Mouse (Mus musculus): ENCODE measurements around the gene Jdp2. TPM values are rescaled to one million over a fixed set of nuclear protein-coding genes. Genes with fewer than 3 reads are reported as not detected.
"Not testable (repeated sequence)": the region's sequence is repeated elsewhere in the genome, so short reads cannot be mapped to it uniquely, and the experiment has no call there.

The Jdp2 gene
- polyA plus RNA-seq, 1 experiment = 6.2 TPM

DNA sequence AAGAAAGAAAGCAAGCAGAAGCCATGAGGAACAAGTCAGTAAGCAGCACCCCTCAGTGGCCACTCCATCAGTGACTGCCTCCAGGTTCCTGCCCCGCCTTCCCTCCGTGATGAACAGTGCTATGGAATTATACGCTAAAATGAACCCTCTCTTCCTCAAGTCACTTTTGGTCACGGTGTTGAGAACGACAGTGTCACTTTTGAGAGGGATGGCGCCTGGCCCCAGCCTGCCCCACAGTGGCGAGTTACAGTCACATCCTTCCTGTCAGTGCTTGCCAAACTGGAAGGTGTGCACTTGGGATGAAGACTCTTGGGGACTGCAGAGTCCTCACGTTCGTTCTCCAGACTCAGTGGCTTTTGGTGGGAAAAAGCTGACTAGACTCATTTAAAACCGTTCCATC, 48.5 kb downstream of the Jdp2 start:
- Histone ChIP-seq H3K27ac (ENCODE audit: insufficient read depth, low read depth, low read length) (no peak overlapping the region), H3K4me1 (ENCODE audit: control insufficient read depth, insufficient read depth, low read length) (no peaks in the 10 kb centered on the region), H3K36me3 (ENCODE audit: control insufficient read depth, insufficient read depth, low read length) (no peaks in the 10 kb centered on the region), H3K4me3 (ENCODE audit: insufficient read depth, low read depth, low read length) (no peak overlapping the region), H3K27me3 (replicated peaks; ENCODE audit: control insufficient read depth, insufficient read depth, low read length) (no peaks in the 10 kb centered on the region)
- WGBS = 39% methylated on average over 10 of the region's 10 CpGs
- peak; percentile 59 for DNase-seq
- TF ChIP-seq POLR2A (IDR thresholded peaks at IDR 0.05; ENCODE audit: low read depth, low read length) (no peak), CTCF (conservative IDR thresholded peaks at IDR 0.05; ENCODE audit: insufficient read depth, insufficient read length, low read depth, low read length) (peak; percentile 63)

GRCm38 (mm10) chr12:85647955-85648354, 49.1 kb downstream of the Jdp2 start:
- H3K36me3 ChIP-seq (ENCODE audit: control insufficient read depth, insufficient read depth, low read length) = no peaks in the 10 kb centered on the region
- no peaks in the 10 kb centered on the region for H3K27me3 ChIP-seq (replicated peaks; ENCODE audit: control insufficient read depth, insufficient read depth, low read length)
- H3K4me3 ChIP-seq (ENCODE audit: insufficient read depth, low read depth, low read length) = no peak overlapping the region
- WGBS = 72% methylated on average over 1 of the region's 1 CpGs
- no peaks in the 10 kb centered on the region for H3K4me1 ChIP-seq (ENCODE audit: control insufficient read depth, insufficient read depth, low read length)
- TF ChIP-seq CTCF (conservative IDR thresholded peaks at IDR 0.05; ENCODE audit: insufficient read depth, insufficient read length, low read depth, low read length) (no peak), POLR2A (IDR thresholded peaks at IDR 0.05; ENCODE audit: low read depth, low read length) (no peak)
- no peak for DNase-seq
- H3K27ac ChIP-seq (ENCODE audit: insufficient read depth, low read depth, low read length) = no peak overlapping the region

GRCm38 (mm10) chr12:85659319-85659718, 60.5 kb downstream of the Jdp2 start:
- H3K27ac ChIP-seq (ENCODE audit: insufficient read depth, low read depth, low read length) = no peak overlapping the region
- no peaks in the 10 kb centered on the region for H3K27me3 ChIP-seq (replicated peaks; ENCODE audit: control insufficient read depth, insufficient read depth, low read length)
- no peaks in the 10 kb centered on the region for H3K4me1 ChIP-seq (ENCODE audit: control insufficient read depth, insufficient read depth, low read length)
- H3K36me3 ChIP-seq (ENCODE audit: control insufficient read depth, insufficient read depth, low read length) = no peaks in the 10 kb centered on the region
- TF ChIP-seq POLR2A (IDR thresholded peaks at IDR 0.05; ENCODE audit: low read depth, low read length) (no peak), CTCF (conservative IDR thresholded peaks at IDR 0.05; ENCODE audit: insufficient read depth, insufficient read length, low read depth, low read length) (no peak)
- WGBS = 74% methylated on average over 2 of the region's 2 CpGs
- DNase-seq = no peak
- H3K4me3 ChIP-seq (ENCODE audit: insufficient read depth, low read depth, low read length) = no peak overlapping the region

GRCm38 (mm10) chr12:85660855-85661254, 62.0 kb downstream of the Jdp2 start:
- no peak overlapping the region for H3K4me3 ChIP-seq (ENCODE audit: insufficient read depth, low read depth, low read length)

DNA sequence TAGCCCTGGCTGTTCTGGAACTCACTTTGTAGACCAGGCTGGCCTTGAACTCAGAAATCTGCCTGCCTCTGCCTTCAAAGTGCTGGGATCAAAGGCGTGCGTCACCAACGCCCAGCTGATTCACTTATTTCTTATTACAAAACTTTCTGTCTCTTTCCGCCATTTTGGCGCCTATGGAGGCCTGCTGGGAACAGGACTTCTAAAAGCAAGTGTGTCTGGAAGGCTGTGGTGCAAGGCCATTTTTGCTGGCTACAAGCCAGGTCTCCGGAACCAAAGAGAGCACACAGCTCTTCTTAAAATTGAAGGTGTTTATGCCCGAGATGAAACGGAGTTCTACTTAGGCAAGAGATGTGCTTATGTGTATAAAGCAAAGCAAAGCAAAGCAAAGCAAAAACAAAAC, 63.4 kb downstream of the Jdp2 start:
- not testable (repeated sequence) for H3K4me1 ChIP-seq (ENCODE audit: control insufficient read depth, insufficient read depth, low read length); H3K36me3 ChIP-seq (ENCODE audit: control insufficient read depth, insufficient read depth, low read length); H3K27me3 ChIP-seq (replicated peaks; ENCODE audit: control insufficient read depth, insufficient read depth, low read length); H3K4me3 ChIP-seq (ENCODE audit: insufficient read depth, low read depth, low read length); H3K27ac ChIP-seq (ENCODE audit: insufficient read depth, low read depth, low read length); DNase-seq
- 83% methylated on average over 8 of the region's 8 CpGs for WGBS

More at GRCm38 (mm10) chr12:85660855-85661254, 62.0 kb downstream of the Jdp2 start:
- 85% methylated on average over 12 of the region's 12 CpGs for WGBS
- TF ChIP-seq POLR2A (IDR thresholded peaks at IDR 0.05; ENCODE audit: low read depth, low read length) = no peak
- no peak for TF ChIP-seq CTCF (conservative IDR thresholded peaks at IDR 0.05; ENCODE audit: insufficient read depth, insufficient read length, low read depth, low read length)
- no peak for DNase-seq
- no peak overlapping the region for H3K27ac ChIP-seq (ENCODE audit: insufficient read depth, low read depth, low read length)
- no peaks in the 10 kb centered on the region for H3K4me1 ChIP-seq (ENCODE audit: control insufficient read depth, insufficient read depth, low read length)
- H3K36me3 ChIP-seq (ENCODE audit: control insufficient read depth, insufficient read depth, low read length) = no peaks in the 10 kb centered on the region
- no peaks in the 10 kb centered on the region for H3K27me3 ChIP-seq (replicated peaks; ENCODE audit: control insufficient read depth, insufficient read depth, low read length)

GRCm38 (mm10) chr12:85662896-85663295, 64.1 kb downstream of the Jdp2 start:
- 7% methylated on average over 9 of the region's 9 CpGs for WGBS
- DNase-seq = peak; percentile 75
- Histone ChIP-seq H3K4me1 (ENCODE audit: control insufficient read depth, insufficient read depth, low read length) (no peaks in the 10 kb centered on the region), H3K27ac (ENCODE audit: insufficient read depth, low read depth, low read length) (no peak overlapping the region), H3K36me3 (ENCODE audit: control insufficient read depth, insufficient read depth, low read length) (no peaks in the 10 kb centered on the region), H3K4me3 (ENCODE audit: insufficient read depth, low read depth, low read length) (no peak overlapping the region), H3K27me3 (replicated peaks; ENCODE audit: control insufficient read depth, insufficient read depth, low read length) (no peaks in the 10 kb centered on the region)
- peak; percentile 87 for TF ChIP-seq CTCF (conservative IDR thresholded peaks at IDR 0.05; ENCODE audit: insufficient read depth, insufficient read length, low read depth, low read length)
- TF ChIP-seq POLR2A (IDR thresholded peaks at IDR 0.05; ENCODE audit: low read depth, low read length) = no peak

DNA sequence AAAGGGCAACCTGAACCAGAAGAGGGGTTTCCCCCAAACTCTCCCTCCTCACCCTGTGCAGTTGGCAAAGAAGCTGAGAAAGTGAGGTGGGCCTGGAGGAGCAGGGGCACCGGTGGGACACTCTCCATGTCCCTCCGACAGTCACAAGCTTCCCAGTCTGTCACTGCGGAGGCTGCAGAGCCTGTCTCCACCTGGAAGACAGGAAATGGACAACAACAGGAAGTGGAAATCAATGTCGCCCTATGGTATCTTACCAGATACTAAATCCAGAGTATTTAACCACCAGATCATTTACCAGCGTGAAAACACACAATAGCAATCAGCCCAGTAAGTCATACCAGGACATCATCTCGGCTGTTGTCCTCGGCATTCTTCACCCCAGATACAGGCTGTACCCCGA, 67.3 kb downstream of the Jdp2 start:
- no peak for DNase-seq
- no peak overlapping the region for H3K27ac ChIP-seq (ENCODE audit: insufficient read depth, low read depth, low read length)
- no peak for TF ChIP-seq POLR2A (IDR thresholded peaks at IDR 0.05; ENCODE audit: low read depth, low read length)
- TF ChIP-seq CTCF (conservative IDR thresholded peaks at IDR 0.05; ENCODE audit: insufficient read depth, insufficient read length, low read depth, low read length) = no peak
- no peak overlapping the region for H3K4me3 ChIP-seq (ENCODE audit: insufficient read depth, low read depth, low read length)
- H3K4me1 ChIP-seq (ENCODE audit: control insufficient read depth, insufficient read depth, low read length) = no peaks in the 10 kb centered on the region
- WGBS = 76% methylated on average over 8 of the region's 8 CpGs
- no peaks in the 10 kb centered on the region for H3K27me3 ChIP-seq (replicated peaks; ENCODE audit: control insufficient read depth, insufficient read depth, low read length)
- no peaks in the 10 kb centered on the region for H3K36me3 ChIP-seq (ENCODE audit: control insufficient read depth, insufficient read depth, low read length)

DNA sequence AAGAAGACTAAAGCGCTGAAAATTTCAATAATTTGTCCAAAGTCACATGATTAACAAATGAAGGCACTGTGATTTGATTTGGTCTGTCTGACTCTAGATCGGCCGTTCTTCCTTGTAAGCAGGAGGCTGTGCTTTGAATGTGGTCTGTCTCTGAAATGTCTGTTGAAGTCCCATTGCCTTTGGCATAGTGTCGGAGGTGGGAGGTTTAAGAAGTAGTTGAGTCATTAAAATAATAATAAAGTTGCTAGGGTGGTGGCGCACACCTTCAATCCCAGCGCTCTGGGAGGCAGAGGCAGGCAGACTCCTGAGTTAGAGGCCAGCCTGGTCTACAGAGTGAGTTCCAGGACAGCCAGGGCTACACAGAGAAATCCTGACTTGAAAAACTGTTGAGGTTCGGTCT, 68.2 kb downstream of the Jdp2 start:
- WGBS = 95% methylated on average over 7 of the region's 7 CpGs
- Histone ChIP-seq H3K4me3 (ENCODE audit: insufficient read depth, low read depth, low read length) (no peak overlapping the region), H3K4me1 (ENCODE audit: control insufficient read depth, insufficient read depth, low read length) (no peaks in the 10 kb centered on the region), H3K36me3 (ENCODE audit: control insufficient read depth, insufficient read depth, low read length) (no peaks in the 10 kb centered on the region), H3K27ac (ENCODE audit: insufficient read depth, low read depth, low read length) (no peak overlapping the region), H3K27me3 (replicated peaks; ENCODE audit: control insufficient read depth, insufficient read depth, low read length) (no peaks in the 10 kb centered on the region)
- TF ChIP-seq POLR2A (IDR thresholded peaks at IDR 0.05; ENCODE audit: low read depth, low read length) = no peak
- no peak for TF ChIP-seq CTCF (conservative IDR thresholded peaks at IDR 0.05; ENCODE audit: insufficient read depth, insufficient read length, low read depth, low read length)
- DNase-seq = no peak

All from kidney, adult 2 months (tissue).